Mouse (Mus musculus): ENCODE results near the gene Plekhm1. TPM values are rescaled to one million over a fixed set of nuclear protein-coding genes. Genes with fewer than 3 reads are reported as not detected.
"Not testable (repeated sequence)": the region's sequence is repeated elsewhere in the genome, so short reads cannot be mapped to it uniquely, and the experiment has no call there.

Plekhm1 gene
- polyA plus RNA-seq, 1 experiment: 6.3 TPM

DNA sequence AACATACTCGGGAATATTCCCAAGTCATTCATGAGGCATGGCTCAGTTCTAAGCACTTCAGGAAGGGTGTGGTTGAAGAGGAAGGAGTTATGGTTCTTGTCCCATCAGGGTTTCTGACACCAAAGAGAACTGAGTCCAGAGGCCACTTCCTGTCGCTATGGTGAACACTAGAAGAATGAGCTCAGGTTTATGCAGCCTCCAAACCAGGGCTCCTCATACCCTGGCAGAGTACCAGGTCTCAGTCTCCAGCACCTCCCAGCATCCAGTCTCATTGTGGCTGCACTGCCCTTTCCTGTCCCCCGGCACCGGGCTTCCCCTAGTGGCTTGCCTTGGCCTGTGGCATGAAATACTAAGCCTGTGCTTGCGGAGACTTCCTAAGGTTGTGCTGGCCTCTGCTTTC is 6.7 kb upstream of the Plekhm1 start:
- Histone ChIP-seq H3K4me3 (ENCODE audit: control insufficient read depth, low read depth, low read length) (no peak overlapping the region), H3K27me3 (ENCODE audit: control insufficient read depth, insufficient read depth, low read length) (no peaks in the 10 kb centered on the region), H3K27ac (ENCODE audit: control insufficient read depth, insufficient read depth, low read depth, low read length) (no peak overlapping the region), H3K4me1 (ENCODE audit: control insufficient read depth, insufficient read depth, low read length) (peaks cover 10% of the 10 kb centered on the region), H3K36me3 (ENCODE audit: control insufficient read depth, insufficient read depth, low read length) (no peaks in the 10 kb centered on the region)
- no peak for TF ChIP-seq POLR2A (IDR thresholded peaks at IDR 0.05; ENCODE audit: control insufficient read depth, low read depth, low read length)
- no peak for TF ChIP-seq CTCF (IDR thresholded peaks at IDR 0.05; ENCODE audit: control insufficient read depth, insufficient read depth, insufficient replicate concordance, low read depth, low read length)

DNA sequence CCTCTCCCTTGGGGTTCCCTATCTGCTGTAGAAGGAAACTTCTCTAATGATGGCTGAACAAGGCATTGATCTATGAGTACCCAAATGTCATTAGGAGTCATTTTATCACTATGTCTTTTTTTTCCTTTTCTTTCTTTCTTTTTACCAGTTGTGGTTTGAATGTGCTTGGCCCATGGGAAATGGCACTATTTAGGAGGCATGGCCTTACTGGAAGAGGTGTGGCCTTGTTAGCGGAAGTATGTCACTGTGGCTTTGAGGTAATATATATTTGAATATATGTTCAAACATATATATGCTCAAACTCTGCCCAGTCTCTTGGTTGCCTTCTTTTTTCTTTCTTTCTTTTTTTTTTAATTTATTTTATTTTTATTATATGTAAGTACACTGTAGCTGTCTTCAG is 1.0 kb upstream of the Plekhm1 start:
- Histone ChIP-seq H3K4me1 (ENCODE audit: control insufficient read depth, insufficient read depth, low read length) (peaks cover 6% of the 10 kb centered on the region), H3K36me3 (ENCODE audit: control insufficient read depth, insufficient read depth, low read length) (no peaks in the 10 kb centered on the region), H3K4me3 (ENCODE audit: control insufficient read depth, low read depth, low read length) (no peak overlapping the region; the same call in 1 of the 2 replicates), H3K27ac (ENCODE audit: control insufficient read depth, insufficient read depth, low read depth, low read length) (no peak overlapping the region), H3K27me3 (ENCODE audit: control insufficient read depth, insufficient read depth, low read length) (no peaks in the 10 kb centered on the region)
- TF ChIP-seq CTCF (IDR thresholded peaks at IDR 0.05; ENCODE audit: control insufficient read depth, insufficient read depth, insufficient replicate concordance, low read depth, low read length) (no peak), POLR2A (IDR thresholded peaks at IDR 0.05; ENCODE audit: control insufficient read depth, low read depth, low read length) (no peak)

DNA sequence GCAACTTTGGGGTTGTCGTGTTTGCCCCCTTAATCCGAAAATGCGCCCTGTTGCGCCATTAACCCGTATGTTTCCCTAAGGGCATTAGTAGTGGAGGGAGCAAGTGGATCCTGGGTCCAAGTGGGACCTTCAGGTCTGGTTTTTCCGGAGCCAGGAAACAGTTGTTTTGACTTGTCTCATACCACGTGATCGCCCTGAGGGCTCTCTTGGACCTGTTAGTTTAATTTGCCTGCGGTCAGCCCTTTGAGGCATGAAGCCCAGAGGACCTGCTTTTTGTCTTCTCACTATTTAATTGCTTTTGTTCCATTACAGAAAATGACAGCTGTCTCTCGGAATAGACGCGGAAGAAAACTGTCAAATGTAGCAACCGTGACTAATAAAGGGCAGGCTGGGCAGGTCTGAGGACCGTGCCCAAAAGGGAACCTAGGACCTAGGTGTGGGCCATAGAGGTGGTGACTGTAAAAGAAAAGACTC is 500 bp upstream of the Plekhm1 start:
- no peaks in the 10 kb centered on the region for H3K27me3 ChIP-seq (ENCODE audit: control insufficient read depth, insufficient read depth, low read length)
- peak overlapping the region; percentile 63 for H3K27ac ChIP-seq (ENCODE audit: control insufficient read depth, insufficient read depth, low read depth, low read length)
- TF ChIP-seq CTCF (IDR thresholded peaks at IDR 0.05; ENCODE audit: control insufficient read depth, insufficient read depth, insufficient replicate concordance, low read depth, low read length) (no peak), POLR2A (IDR thresholded peaks at IDR 0.05; ENCODE audit: control insufficient read depth, low read depth, low read length) (no peak)
- no peaks in the 10 kb centered on the region for H3K36me3 ChIP-seq (ENCODE audit: control insufficient read depth, insufficient read depth, low read length)
- peaks cover 6% of the 10 kb centered on the region for H3K4me1 ChIP-seq (ENCODE audit: control insufficient read depth, insufficient read depth, low read length)
- peak overlapping the region; percentile 95 for H3K4me3 ChIP-seq (ENCODE audit: control insufficient read depth, low read depth, low read length)

DNA sequence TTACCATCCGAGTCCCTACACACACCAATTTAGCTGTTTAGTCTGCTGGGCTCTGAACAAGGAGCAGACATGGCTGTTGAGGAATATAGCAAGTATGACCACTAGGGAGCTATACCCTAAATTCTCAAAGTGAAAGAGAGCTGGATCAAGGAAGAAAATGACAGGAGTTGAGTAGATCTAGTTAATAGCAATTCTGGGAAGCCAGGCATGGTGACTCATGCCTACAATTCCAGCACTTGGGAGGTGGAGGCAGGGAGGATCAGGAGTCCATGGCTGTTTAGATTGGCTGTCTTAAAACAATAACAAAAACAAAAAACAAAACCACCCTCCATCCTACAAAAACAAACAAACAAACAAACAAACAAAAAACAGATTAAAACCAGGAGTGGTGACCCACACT is 1.2 kb downstream of the Plekhm1 start:
- H3K36me3 ChIP-seq (ENCODE audit: control insufficient read depth, insufficient read depth, low read length): no peaks in the 10 kb centered on the region
- no peak overlapping the region for H3K4me3 ChIP-seq (ENCODE audit: control insufficient read depth, low read depth, low read length)
- H3K27ac ChIP-seq (ENCODE audit: control insufficient read depth, insufficient read depth, low read depth, low read length): no peak overlapping the region
- peaks cover 6% of the 10 kb centered on the region for H3K4me1 ChIP-seq (ENCODE audit: control insufficient read depth, insufficient read depth, low read length)
- no peaks in the 10 kb centered on the region for H3K27me3 ChIP-seq (ENCODE audit: control insufficient read depth, insufficient read depth, low read length)
- TF ChIP-seq CTCF (IDR thresholded peaks at IDR 0.05; ENCODE audit: control insufficient read depth, insufficient read depth, insufficient replicate concordance, low read depth, low read length) (no peak), POLR2A (IDR thresholded peaks at IDR 0.05; ENCODE audit: control insufficient read depth, low read depth, low read length) (no peak)

DNA sequence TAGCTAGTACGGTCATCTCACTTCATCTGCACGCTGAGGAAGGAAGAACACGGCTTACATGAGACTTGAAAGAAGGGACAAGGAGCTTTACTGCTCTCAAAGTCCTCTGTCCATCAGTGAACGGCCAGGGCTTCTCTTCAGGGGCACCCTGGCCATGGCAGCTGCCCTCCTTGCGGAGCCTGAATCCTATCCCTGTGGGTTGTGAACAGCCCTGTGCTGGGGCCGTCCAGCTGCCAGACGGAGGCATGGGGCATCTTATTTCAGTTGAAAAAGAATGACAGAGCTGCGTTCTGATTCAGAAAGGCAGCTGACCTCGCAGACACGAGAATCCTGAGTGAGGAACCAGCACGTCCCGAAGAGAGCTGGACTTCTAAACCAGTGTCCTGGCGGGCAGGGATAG is 3.6 kb downstream of the Plekhm1 start:
- peaks cover 6% of the 10 kb centered on the region for H3K4me1 ChIP-seq (ENCODE audit: control insufficient read depth, insufficient read depth, low read length)
- H3K36me3 ChIP-seq (ENCODE audit: control insufficient read depth, insufficient read depth, low read length): no peaks in the 10 kb centered on the region
- no peak overlapping the region for H3K4me3 ChIP-seq (ENCODE audit: control insufficient read depth, low read depth, low read length)
- TF ChIP-seq CTCF (IDR thresholded peaks at IDR 0.05; ENCODE audit: control insufficient read depth, insufficient read depth, insufficient replicate concordance, low read depth, low read length) (no peak), POLR2A (IDR thresholded peaks at IDR 0.05; ENCODE audit: control insufficient read depth, low read depth, low read length) (no peak)
- H3K27me3 ChIP-seq (ENCODE audit: control insufficient read depth, insufficient read depth, low read length): no peaks in the 10 kb centered on the region
- H3K27ac ChIP-seq (ENCODE audit: control insufficient read depth, insufficient read depth, low read depth, low read length): no peak overlapping the region

DNA sequence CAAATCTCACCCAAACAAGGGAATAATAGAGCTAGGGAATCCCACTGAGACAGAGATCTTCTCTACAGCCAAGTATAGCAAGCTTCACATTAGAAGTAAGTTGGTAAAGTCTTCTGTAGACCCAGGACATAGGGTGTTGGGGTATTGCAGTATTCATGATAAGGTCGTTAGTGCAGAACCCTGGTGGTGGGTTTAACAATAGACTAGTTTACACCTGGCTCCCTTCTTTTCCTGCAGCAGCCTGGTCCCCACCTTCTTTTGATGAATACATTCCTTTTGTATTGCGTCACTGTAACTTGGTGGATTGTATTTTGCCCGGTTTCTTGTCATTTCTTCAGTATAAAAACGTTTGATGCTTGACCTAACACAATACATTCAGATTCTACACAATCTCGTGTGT is 5.4 kb downstream of the Plekhm1 start:
- H3K36me3 ChIP-seq (ENCODE audit: control insufficient read depth, insufficient read depth, low read length); H3K27me3 ChIP-seq (ENCODE audit: control insufficient read depth, insufficient read depth, low read length); H3K27ac ChIP-seq (ENCODE audit: control insufficient read depth, insufficient read depth, low read depth, low read length); H3K4me1 ChIP-seq (ENCODE audit: control insufficient read depth, insufficient read depth, low read length); H3K4me3 ChIP-seq (ENCODE audit: control insufficient read depth, low read depth, low read length): not testable (repeated sequence)

DNA sequence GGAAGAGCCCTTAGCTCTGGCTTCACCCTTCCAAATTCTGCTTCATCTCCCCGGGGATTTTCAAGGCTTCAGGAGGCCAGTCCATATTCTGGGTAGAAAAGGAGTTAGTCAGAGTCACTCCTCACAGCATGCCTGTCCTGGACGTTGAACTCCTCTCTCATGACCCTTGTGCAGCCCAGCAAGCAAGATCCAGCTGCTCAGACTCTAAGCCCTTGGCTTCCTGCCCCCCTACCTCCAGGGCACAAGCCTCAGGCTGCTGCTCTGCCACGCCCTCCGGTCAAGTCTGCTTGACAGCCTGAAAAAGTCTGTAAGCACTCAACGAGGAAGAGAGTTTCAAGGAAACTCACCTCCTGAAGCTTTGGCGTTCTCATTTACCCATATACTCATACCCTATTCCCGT is 5.9 kb downstream of the Plekhm1 start:
- no peak overlapping the region for H3K4me3 ChIP-seq (ENCODE audit: control insufficient read depth, low read depth, low read length)
- no peaks in the 10 kb centered on the region for H3K36me3 ChIP-seq (ENCODE audit: control insufficient read depth, insufficient read depth, low read length)
- no peak for TF ChIP-seq CTCF (IDR thresholded peaks at IDR 0.05; ENCODE audit: control insufficient read depth, insufficient read depth, insufficient replicate concordance, low read depth, low read length)
- TF ChIP-seq POLR2A (IDR thresholded peaks at IDR 0.05; ENCODE audit: control insufficient read depth, low read depth, low read length): no peak
- no peak overlapping the region for H3K27ac ChIP-seq (ENCODE audit: control insufficient read depth, insufficient read depth, low read depth, low read length)
- no peaks in the 10 kb centered on the region for H3K4me1 ChIP-seq (ENCODE audit: control insufficient read depth, insufficient read depth, low read length)
- no peaks in the 10 kb centered on the region for H3K27me3 ChIP-seq (ENCODE audit: control insufficient read depth, insufficient read depth, low read length)

DNA sequence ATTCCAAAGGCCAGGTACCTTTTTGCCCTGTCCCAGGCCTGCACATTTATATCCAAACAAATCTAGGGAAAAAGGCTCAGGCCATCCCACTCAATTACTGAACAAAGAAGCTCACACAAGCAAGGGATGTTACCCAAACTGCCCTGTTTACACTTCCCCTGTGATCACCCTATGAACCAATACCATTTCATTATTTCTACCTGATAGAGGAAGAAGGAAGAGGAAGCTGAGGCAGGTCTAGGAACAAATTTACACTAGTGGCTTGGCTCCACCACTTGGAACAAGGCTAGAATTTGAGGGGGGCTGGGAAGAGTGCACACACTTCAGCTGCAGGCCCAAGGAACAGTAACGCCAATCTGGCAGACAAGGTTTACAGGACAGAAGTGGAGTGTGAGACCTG is 6.7 kb downstream of the Plekhm1 start:
- H3K4me3 ChIP-seq (ENCODE audit: control insufficient read depth, low read depth, low read length): no peak overlapping the region
- no peaks in the 10 kb centered on the region for H3K27me3 ChIP-seq (ENCODE audit: control insufficient read depth, insufficient read depth, low read length)
- no peaks in the 10 kb centered on the region for H3K4me1 ChIP-seq (ENCODE audit: control insufficient read depth, insufficient read depth, low read length)
- H3K36me3 ChIP-seq (ENCODE audit: control insufficient read depth, insufficient read depth, low read length): no peaks in the 10 kb centered on the region
- TF ChIP-seq CTCF (IDR thresholded peaks at IDR 0.05; ENCODE audit: control insufficient read depth, insufficient read depth, insufficient replicate concordance, low read depth, low read length) (no peak), POLR2A (IDR thresholded peaks at IDR 0.05; ENCODE audit: control insufficient read depth, low read depth, low read length) (no peak)
- H3K27ac ChIP-seq (ENCODE audit: control insufficient read depth, insufficient read depth, low read depth, low read length): no peak overlapping the region
